Mouse (Mus musculus) stomach, postnatal 0 days (tissue): ENCODE results near the gene Psmg3. TPM values are rescaled to one million over a fixed set of nuclear protein-coding genes. Genes with fewer than 3 reads are reported as not detected.

Source experiments
- ATAC-seq: fragments of 200-750 bp; cut with Nextera tagmentation; 2 replicates; pipeline ENCODE4 v1.8.0; 2017; ENCODE audit not compliant: low FRiP score, low TSS enrichment
- DNase-seq: peaks from one replicate; pipeline ENCODE4 v3.0.0-alpha.2; 2016; ENCODE audit warnings: low spot score
- H3K27ac ChIP-seq: fragments of 300-500 bp; sonication (generic); replicated peaks from 2 replicates; pipeline ENCODE4 v1.5.1; 2014; ENCODE audit warnings: mild to moderate bottlenecking, control low read depth
- H3K27me3 ChIP-seq: fragments of 300-500 bp; sonication (generic); 2 replicates; pipeline ENCODE4 v1.6.1; 2014; ENCODE audit warnings: low read length; ENCODE audit not compliant: control insufficient read depth, insufficient read depth
- H3K36me3 ChIP-seq: fragments of 300-500 bp; sonication (generic); 2 replicates; pipeline ENCODE4 v1.6.1; 2014; ENCODE audit warnings: low read length, mixed read lengths; ENCODE audit not compliant: control insufficient read depth, insufficient read depth
- H3K4me1 ChIP-seq: fragments of 300-500 bp; sonication (generic); replicated peaks from 2 replicates; pipeline ENCODE4 v1.6.1; 2014; ENCODE audit warnings: antibody characterized with exemption; ENCODE audit not compliant: control insufficient read depth, insufficient read depth
- H3K4me2 ChIP-seq: fragments of 300-500 bp; sonication (generic); replicated peaks from 2 replicates; pipeline ENCODE4 v1.6.1; 2014; ENCODE audit warnings: low read depth, mild to moderate bottlenecking, control low read depth, moderate library complexity
- H3K4me3 ChIP-seq: fragments of 300-500 bp; sonication (generic); 2 replicates; pipeline ENCODE4 v1.5.1; 2014; ENCODE audit warnings: low read depth, low read length, control low read depth
- H3K9ac ChIP-seq: fragments of 300-500 bp; sonication (generic); 2 replicates; pipeline ENCODE4 v1.6.1; 2014; ENCODE audit warnings: mild to moderate bottlenecking, low read length, control low read depth, mixed read lengths
- H3K9me3 ChIP-seq: fragments of 300-500 bp; sonication (generic); 2 replicates; pipeline ENCODE4 v1.6.1; 2016; ENCODE audit warnings: low read length; ENCODE audit not compliant: control insufficient read depth
- CTCF ChIP-seq: IDR thresholded peaks from 2 replicates; pipeline ENCODE4 v1.5.1; 2016; ENCODE audit warnings: antibody characterized with exemption, low read depth, mild to moderate bottlenecking, moderate library complexity
- EP300 ChIP-seq: optimal IDR thresholded peaks from 2 replicates; pipeline ENCODE3; 2016; ENCODE audit warnings: antibody characterized with exemption
- WGBS: fragments of 180-500 bp; shearing (Covaris S2); extraction: QIAGEN DNeasy Blood & Tissue Kit; methylation state at CpG from one replicate; pipeline ENCODE4 v1.1.7; 2014; 5-methylcytosine and 5-hydroxymethylcytosine counted together
- polyA plus RNA-seq: library from polyadenylated mRNA; unstranded; fragments of >200 nt; fragmentation: Nextera tagmentation; extraction: Ambion mirVana; gene quantifications from 2 replicates; pipeline ENCODE4 v1.2.1, GENCODE M21; 2015

The Psmg3 gene
- polyA plus RNA-seq, 1 experiment from 2014 or later = 51.0 TPM

DNA sequence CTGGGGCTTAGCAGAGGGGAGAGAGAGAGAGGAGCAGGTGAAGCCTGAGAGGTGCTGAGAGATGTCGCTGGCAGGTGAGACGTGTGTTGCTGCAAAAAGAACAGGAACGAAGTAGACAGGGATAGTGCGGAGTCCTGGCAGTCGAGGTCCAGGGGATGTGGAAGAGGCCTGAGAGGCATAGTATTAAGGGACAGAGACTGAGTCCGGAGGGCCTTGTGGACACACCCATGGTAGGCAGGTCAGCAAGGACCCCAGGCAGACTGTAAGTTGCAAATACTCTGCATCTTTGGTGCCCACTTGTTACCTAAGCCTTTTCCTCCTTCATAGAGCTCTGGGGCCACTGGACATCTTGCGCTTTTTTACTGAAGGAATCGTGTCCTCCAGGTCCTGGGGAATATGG, 25.5 kb downstream of the Psmg3 start:
- ATAC-seq (no peak), DNase-seq (no peak)
- 91% methylated on average over 8 of the region's 8 CpGs for WGBS
- no peak for TF ChIP-seq EP300
- TF ChIP-seq CTCF = no peak
- Histone ChIP-seq H3K27ac (no peak overlapping the region), H3K27me3 (no peaks in the 10 kb centered on the region), H3K4me3 (no peak overlapping the region), H3K9ac (no peak overlapping the region), H3K4me2 (no peak overlapping the region), H3K36me3 (peaks cover 21% of the 10 kb centered on the region), H3K4me1 (peaks cover 13% of the 10 kb centered on the region), H3K9me3 (no peaks in the 10 kb centered on the region)

- Histone ChIP-seq H3K36me3 (peaks cover 21% of the 10 kb centered on the region), H3K4me3 (no peak overlapping the region), H3K27me3 (no peaks in the 10 kb centered on the region), H3K4me1 (peaks cover 19% of the 10 kb centered on the region), H3K9ac (no peak overlapping the region), H3K27ac (no peak overlapping the region), H3K4me2 (no peak overlapping the region), H3K9me3 (no peaks in the 10 kb centered on the region)
- WGBS = 92% methylated on average over 33 of the region's 33 CpGs
- DNase-seq = no peak
- ATAC-seq = no peak
- TF ChIP-seq EP300 (no peak), CTCF (no peak)
Measured at GRCm38 (mm10) chr5:139799801-139800590, 26.7 kb downstream of the Psmg3 start.

- Histone ChIP-seq H3K27ac (no peak overlapping the region), H3K27me3 (no peaks in the 10 kb centered on the region), H3K4me1 (peaks cover 22% of the 10 kb centered on the region), H3K4me2 (no peak overlapping the region), H3K4me3 (no peak overlapping the region), H3K36me3 (peaks cover 21% of the 10 kb centered on the region), H3K9ac (no peak overlapping the region), H3K9me3 (no peaks in the 10 kb centered on the region)
- WGBS = 77% methylated on average over 9 of the region's 9 CpGs
- TF ChIP-seq CTCF (no peak), EP300 (no peak)
- ATAC-seq (no peak), DNase-seq (no peak)
Measured at GRCm38 (mm10) chr5:139799041-139799440, 27.6 kb downstream of the Psmg3 start.

DNA sequence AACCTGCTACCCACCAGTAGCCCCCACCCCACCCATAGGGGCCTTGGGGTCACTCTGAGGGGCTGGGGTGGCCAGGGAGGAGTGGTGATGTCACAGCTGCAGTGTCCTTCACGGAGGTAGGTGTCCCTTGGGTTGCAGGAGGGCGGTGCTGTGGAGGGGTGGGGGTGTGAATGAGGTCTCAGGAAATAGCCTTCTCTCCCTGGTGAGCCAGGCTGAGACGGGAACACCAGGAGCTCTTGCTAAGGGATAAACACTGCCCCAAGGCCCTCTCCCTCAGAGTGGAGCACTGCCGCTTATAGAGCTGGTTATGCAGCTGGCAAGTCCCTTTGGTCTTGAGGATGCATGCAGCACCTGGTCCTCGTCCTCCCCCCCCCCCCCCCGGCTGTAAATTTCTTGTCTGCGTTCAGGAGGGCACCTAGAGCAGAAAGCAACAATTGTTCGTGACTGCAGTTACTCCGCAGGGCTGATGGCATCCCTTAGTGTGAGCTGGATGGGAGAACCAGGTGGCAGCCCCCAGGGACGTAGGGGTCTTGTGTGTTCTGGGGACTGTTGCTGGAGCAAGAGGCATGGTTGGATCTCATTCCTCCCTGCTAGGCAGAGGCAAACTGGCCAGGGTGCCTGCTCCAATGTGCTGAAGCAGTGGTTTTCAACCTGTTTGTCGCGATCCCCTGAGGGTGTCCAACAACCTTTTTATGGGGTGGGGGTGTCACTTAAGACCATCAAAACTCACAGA, 28.4 kb downstream of the Psmg3 start:
- Histone ChIP-seq H3K4me1 (peaks cover 25% of the 10 kb centered on the region), H3K27ac (peak overlapping the region; percentile 35; the same call in 1 of the 2 replicates), H3K4me3 (no peak overlapping the region), H3K4me2 (peak overlapping the region; percentile 11; the same call in 1 of the 2 replicates), H3K9ac (no peak overlapping the region; the same call in 1 of the 2 replicates), H3K27me3 (no peaks in the 10 kb centered on the region), H3K9me3 (no peaks in the 10 kb centered on the region), H3K36me3 (peaks cover 21% of the 10 kb centered on the region)
- WGBS = 48% methylated on average over 11 of the region's 12 CpGs
- TF ChIP-seq EP300 = no peak
- no peak for TF ChIP-seq CTCF
- DNase-seq = no peak
- ATAC-seq = no peak

DNA sequence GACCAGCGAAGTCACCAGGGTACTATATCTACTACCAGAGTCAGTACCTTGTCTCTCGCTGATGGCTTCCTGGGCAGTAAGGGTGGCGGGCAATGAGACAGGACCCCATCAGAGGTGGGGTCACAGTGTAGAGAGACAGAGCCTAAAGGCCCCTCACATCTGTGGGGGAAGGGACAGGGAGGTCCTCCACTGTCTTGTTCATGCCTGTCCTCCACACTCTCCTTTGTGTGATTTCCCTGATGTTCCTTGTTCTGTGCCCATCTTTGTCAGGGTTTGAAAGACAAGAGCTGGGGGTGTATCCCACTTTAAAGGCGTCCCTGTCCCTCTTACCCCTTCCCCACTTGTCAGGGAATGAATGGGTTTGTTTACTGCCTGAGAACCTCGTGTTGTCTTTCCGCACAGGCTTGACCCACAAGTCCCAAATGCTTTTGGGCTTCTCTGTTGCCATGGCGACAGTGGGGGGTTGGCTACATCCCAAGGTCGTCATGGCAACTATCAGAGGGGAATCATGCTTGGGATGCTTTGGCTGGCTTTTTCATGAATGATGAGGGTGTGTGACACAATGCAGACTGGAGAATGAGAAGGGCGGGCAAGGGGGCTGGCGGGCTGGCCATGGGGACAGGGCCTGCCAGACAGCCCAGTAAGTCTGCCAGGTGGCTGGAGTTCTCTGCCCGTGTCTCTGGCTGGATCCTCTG, 29.1 kb downstream of the Psmg3 start:
- no peak for ATAC-seq
- Histone ChIP-seq H3K4me1 (peaks cover 27% of the 10 kb centered on the region), H3K27ac (peak overlapping the region; percentile 89), H3K4me3 (peak overlapping the region; percentile 24), H3K36me3 (peaks cover 21% of the 10 kb centered on the region), H3K27me3 (no peaks in the 10 kb centered on the region), H3K4me2 (peak overlapping the region; percentile 43), H3K9me3 (no peaks in the 10 kb centered on the region), H3K9ac (peak overlapping the region; percentile 35)
- peak; percentile 50 for DNase-seq
- 34% methylated on average over 11 of the region's 11 CpGs for WGBS
- TF ChIP-seq CTCF = no peak
- no peak for TF ChIP-seq EP300
